Mouse (Mus musculus): ENCODE data around the gene Prkcb. TPM values are rescaled to one million over a fixed set of nuclear protein-coding genes. Genes with fewer than 3 reads are reported as not detected.
"Not testable (repeated sequence)": the region's sequence is repeated elsewhere in the genome, so short reads cannot be mapped to it uniquely, and the experiment has no call there.

The Prkcb gene
- polyA plus RNA-seq (2017; shearing (Covaris generic)): 10 to 100 TPM; 71.9 to 78.3 TPM

- ATAC-seq: peak; percentile 74
Observed at GRCm38 (mm10) chr7:122288605-122289242, at the start of gene Prkcb. Gene Prkcb, plus strand, starts transcription at chr7:122288751.

GRCm38 (mm10) chr7:122238939-122239338, 49.6 kb upstream of the Prkcb start:
- no peak for ATAC-seq

GRCm38 (mm10) chr7:122240413-122241119, 48.0 kb upstream of the Prkcb start:
- no peak for ATAC-seq

- peak; percentile 81 for ATAC-seq
Observed at GRCm38 (mm10) chr7:122242260-122242659, 46.3 kb upstream of the Prkcb start.

DNA sequence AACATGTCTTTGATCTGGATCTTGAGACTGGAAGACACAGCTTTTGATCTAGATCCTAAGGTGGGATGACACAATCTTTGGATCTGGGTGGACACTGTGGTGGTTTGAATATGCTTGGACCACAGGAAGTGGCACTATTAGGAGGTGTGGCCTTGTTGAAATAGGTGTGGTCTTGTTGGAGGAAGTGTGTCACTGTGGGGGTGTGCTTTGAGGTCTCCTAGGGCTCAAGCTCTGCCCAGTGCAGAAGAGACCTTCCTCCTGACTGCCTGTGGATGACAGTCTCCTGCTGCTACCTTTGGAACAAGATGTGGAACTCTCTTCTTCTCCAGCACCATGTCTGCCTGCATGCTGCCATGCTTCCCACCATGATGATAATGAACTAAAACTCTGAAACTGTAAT, 45.8 kb upstream of the Prkcb start:
- not testable (repeated sequence) for ATAC-seq

- no peak for ATAC-seq
Observed at GRCm38 (mm10) chr7:122244166-122244565, 44.4 kb upstream of the Prkcb start.

DNA sequence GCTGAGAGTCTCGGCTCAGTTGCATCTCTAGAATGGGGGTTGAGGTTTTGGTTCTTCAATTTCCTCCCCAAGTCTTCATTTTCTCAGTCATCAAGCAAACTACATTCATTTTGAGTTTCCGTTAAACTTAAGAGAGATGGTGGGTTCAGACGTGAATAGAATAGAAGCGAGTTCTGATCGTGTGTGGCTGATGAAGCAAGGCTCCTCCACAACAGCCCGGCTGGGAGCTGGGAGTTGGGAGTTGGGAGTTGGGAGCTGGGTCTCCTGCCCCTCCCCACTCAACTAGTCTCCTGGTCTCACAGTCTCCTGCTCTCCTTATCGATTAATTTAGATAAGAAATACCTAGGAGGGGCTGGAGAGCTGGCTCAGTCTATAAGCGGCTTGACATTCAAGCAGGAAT, 44.0 kb upstream of the Prkcb start:
- no peak for ATAC-seq

DNA sequence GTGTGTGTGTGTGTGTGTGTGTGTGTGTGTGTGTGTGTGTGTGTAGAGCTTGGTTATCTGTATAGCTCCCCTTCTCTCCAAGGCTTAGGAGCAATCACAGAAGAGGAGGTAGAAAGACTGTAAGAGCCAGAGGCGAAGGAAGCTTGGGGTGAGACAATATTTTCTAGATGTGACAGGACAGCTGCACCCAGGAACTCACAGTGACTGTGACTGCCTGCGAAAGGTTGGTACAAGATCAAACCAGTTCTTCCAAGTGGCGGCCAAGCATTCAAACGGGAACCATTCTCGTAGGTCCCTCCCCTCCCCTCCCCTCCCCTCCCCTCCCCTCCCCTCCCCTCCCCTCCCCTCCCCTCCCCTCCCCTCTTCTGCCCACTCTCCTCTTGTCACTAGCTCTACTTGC, 42.6 kb upstream of the Prkcb start:
- ATAC-seq: no peak

- ATAC-seq: no peak
Observed at GRCm38 (mm10) chr7:122247254-122247864, 41.2 kb upstream of the Prkcb start.

DNA sequence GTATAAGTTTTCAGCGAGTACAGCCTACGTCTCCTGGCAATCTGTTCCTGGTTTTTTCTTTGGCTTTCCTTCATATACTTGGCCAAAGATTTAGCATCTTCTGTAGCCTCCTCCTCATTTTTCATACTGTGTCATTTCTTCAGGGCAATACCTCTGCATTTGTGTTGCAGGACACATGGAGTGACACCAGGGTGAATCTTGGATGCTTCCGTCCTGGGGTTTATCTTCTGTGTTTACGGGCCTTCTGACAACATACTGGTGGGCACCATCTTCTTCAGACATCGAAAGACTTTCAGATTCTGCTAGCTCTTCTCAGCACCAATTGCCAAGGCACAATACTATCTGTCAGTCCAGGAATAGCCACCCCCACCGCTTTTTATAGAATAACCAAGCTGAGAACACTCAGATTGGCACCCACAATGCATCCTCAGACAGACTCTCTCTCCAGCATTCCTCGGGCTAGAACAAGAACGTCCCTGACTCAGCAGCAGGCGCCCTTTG, 39.2 kb upstream of the Prkcb start:
- ATAC-seq: no peak

DNA sequence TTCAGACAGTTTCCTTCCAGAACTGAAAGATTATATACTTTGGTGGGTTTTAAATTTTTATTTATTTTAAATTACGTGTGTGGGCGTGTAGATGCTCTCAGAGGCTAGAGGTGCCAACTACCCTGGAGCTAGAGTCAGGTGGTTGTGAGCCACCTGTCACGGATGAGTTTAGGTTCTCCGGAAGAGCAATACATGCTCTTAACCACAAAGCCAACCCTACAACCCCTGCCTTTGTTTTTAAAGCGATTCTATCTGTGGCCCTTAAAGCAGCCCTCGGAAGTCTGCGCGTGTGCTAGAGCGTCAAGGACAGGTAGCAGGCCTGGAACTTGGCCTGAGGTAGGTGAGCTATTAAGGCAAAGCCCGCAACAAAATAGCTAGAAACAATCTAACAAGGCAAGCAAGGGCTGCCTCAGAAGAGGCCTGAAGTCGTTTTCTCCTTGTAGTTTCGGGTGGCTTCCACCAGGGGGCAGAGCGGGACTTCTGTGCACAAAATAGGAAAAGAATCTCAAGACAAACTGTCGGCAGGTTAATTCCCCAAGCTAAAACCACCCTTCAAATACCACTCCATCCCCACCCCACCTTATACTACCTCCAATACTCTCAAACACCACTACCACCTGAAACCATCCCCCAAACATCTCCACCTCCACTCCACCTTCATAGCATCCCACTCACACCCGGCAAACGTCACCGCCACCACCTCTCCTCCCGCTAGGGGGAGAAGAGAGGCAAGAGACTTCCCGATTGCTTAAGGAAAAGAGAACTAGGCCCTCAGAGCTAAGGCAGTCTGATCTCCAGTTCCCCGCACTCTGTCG, 37.1 kb upstream of the Prkcb start:
- ATAC-seq: peak; percentile 86

GRCm38 (mm10) chr7:122256722-122257121, 31.8 kb upstream of the Prkcb start:
- no peak for ATAC-seq

DNA sequence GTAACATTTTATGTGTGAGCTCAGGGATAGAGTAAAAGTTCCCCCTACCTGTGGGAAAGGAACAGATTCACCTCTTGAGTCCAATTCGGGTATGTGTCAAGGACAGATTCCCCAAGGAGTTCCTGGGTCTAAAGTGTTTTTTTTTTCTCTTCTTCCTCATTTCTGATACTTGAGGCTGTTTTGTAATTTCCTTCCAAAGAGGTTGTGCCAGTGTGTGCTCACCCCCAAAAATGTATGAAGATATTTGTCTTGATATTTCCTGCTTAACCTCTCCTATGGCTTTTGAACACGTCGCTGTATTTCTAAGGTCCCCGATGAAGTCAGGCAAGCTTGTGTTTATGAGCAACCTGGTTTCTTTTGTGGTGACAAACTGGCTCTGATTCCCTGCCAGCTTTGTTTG, 30.0 kb upstream of the Prkcb start:
- ATAC-seq: no peak

DNA sequence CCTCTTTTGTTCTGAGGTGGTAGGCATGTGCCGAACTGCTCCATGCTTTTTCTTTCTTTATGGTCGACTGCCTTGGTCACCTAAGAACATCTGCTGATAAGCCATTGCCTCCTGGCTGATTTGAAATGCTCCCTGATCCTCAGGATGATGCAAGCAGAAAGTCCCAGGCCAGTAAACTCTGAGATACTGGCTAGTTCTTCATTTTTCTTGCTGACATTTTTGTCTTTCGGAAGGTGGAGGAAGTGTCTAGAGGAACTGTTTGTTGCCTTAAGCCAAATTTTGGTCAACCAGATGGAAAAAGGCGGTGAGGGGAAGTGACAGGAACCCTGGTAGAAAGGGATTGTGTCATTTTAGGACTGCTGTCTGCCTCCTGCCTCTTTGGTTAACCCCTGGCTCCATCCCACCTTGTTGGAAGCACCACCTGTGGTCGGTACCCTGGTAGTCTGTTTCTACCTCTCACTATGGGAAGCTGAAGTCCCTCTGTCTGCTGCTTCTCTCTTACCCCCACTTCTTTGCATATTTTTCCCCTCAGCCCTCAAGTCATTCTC, 28.4 kb upstream of the Prkcb start:
- ATAC-seq: no peak

DNA sequence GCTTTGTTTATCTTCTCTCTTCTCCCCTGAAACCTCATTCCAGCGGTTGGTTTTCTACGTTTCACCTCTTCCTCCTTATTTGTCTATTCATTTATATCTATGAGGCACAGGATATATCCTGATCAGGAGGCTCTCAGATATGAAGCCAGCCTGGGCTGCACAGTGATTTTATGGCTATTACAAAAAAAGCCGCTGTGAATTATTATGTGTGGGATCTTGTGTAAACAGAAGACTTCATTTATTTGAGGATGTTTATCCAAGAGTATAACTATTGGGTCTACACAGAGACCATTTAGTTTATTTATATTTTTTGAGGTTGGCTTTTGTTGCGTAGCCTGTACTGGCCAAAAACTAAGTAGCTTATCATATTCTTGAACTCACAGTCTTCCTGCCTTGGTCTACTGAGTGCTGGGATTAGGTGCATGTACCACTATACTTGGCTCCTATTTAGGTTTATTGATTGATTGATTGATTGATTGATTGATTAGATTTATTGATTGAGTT, 19.5 kb upstream of the Prkcb start:
- no peak for ATAC-seq

- no peak for ATAC-seq
Observed at GRCm38 (mm10) chr7:122272334-122272733, 16.2 kb upstream of the Prkcb start.

DNA sequence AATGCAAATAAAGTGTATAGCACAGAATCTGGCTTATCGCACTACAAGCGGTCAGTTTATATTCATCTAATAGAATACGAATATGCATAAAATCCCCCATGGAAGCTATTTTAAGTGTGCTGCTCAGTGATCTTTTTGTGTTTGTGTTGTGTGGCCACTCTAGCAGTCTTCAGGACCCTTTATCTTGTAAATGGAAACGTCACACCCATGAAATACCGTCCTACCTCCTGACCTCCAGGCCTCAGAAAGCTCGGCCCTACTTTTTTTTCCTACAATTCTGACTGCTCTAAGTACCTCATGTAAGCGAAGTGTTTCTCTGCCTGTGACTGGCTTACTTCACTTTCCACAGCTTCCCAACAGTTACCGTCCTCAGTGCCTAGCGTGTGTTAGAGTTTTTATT, 9.0 kb upstream of the Prkcb start:
- ATAC-seq: no peak

GRCm38 (mm10) chr7:122280334-122280733, 8.2 kb upstream of the Prkcb start:
- no peak for ATAC-seq

DNA sequence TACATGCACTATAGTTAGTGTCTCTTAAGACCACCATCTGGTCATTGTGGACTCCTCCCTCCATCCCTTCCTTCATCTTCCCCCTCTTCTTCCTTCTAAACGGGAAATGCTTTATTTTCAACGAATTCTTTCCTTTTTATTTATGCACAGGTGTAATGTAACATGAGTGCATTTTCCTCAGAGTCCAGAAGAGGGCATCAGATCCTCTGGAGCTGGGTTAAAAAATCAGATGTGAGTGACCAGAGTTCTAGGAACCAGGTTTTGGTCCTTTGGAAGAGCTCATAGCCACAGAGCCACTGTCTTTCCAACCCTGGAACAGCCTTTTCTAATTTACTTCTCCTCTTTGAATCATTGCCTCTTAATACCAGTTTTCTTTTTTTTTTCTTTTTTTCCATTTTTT, 6.0 kb upstream of the Prkcb start:
- ATAC-seq: no peak

GRCm38 (mm10) chr7:122287217-122287616, 1.3 kb upstream of the Prkcb start:
- peak; percentile 32 for ATAC-seq

GRCm38 (mm10) chr7:122289243-122290111, 926 bp downstream of the Prkcb start:
- ATAC-seq: peak; percentile 62
